Mouse (Mus musculus) mouse trophoblast stem cell (cell line): ENCODE data around the gene Gprc5d.

Experiments used
- in situ Hi-C, 2 experiments: fragments of 300-500 bp; cut with MseI, MboI; formaldehyde crosslinking; loops; 2 replicates in 1 of 2; 3 replicates in 1 of 2; pipeline ENCODE4 v1.15.1; 2025

Gprc5d gene

DNA sequence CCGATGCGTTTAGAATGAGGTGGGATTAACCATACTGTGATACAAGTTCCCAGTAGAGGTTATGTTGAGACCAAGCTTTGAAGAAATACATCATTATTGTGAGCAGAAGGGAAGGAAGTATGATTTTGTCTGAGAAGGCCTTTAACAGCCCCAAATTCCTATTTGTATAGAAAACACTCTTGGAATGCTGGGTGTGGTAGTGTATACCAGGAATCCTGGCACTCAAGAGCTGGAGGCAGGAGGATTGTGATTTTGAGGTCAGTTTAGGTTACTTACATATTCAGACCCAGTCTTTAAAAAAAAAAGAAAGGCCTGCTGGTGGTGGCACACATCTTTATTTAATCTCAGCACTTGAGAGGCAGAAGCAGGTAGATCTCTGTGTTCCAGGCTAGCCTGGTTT lies 47.7 kb downstream of the Gprc5d start:
- in situ Hi-C loops = loop anchor here in 1 of 2 experiments (5.0 kb wide), 1 partner anchor 43 kb away; no protein-coding TSS in a partner anchor

DNA sequence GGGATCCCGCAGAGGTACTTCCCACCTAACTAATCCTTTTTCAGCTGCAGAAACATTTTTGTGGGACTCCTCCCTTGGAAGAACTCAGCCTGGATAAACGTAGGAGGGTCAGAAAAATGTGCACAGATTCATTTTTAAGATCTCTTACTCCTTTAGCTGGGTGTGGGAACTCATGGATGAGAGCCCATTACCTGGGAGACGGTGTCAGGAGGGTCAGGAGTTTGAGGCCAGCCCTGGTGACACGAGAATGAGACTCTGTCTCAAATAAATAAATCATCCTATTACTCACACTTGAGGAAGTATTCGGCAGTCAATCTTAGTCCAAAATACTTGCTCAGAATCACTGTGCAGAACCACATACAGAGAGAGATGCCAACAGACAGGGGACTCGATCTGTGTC lies 48.2 kb downstream of the Gprc5d start:
- in situ Hi-C loops = loop anchor here in 1 of 2 experiments (5.0 kb wide), 1 partner anchor 43 kb away; no protein-coding TSS in a partner anchor

DNA sequence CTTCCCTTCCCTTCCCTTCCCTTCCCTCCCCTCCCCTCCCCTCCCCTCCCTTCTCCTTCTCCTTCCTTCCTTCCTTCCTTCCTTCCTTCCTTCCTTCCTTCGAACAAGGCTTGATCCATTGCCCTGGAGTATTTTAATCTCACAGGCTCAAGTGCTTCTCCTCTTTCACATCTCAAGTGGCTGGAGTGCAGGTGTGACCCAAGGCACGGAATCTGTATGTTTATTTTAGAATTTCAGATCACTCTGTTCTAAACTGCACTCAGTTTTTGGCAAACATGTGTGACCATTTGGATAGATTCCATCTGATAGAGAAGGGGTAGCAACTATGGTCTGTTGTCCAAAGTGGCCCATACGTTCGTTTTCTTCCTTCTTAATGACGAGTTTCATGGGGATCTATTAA lies 49.9 kb downstream of the Gprc5d start:
- in situ Hi-C loops = no loop called here

DNA sequence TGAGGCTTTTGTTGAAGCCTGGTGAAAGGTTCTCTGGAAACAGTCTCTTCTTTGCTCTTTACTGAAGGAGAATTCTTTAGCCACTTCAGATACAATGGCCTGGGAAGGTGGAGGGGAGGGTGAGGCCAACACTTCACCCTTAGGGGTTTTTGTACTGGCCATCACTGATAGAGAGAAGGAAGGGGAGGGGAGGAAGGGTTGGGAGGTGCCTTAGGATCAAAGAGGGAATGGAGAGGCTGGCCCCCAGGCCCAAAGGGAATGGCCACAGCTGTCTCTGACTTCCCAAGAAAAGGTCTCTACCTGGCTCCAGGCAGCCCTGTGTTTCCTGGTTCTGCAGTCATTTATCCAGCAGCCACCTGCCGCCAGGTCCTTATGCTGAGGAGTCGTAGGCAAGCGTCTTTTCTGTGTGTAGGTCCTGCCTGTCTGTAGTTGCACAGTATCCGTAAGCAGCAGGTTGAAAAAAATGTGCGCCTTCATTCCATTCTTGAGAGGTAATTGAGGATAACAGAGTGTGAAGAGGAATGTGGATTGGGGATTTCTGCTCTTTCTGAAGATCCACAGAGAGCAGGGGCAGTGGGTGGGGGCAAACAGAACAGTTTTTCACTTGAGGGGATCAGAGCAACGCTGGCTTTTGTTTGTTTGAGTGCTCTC lies 51.2 kb downstream of the Gprc5d start:
- in situ Hi-C loops = no loop called here

DNA sequence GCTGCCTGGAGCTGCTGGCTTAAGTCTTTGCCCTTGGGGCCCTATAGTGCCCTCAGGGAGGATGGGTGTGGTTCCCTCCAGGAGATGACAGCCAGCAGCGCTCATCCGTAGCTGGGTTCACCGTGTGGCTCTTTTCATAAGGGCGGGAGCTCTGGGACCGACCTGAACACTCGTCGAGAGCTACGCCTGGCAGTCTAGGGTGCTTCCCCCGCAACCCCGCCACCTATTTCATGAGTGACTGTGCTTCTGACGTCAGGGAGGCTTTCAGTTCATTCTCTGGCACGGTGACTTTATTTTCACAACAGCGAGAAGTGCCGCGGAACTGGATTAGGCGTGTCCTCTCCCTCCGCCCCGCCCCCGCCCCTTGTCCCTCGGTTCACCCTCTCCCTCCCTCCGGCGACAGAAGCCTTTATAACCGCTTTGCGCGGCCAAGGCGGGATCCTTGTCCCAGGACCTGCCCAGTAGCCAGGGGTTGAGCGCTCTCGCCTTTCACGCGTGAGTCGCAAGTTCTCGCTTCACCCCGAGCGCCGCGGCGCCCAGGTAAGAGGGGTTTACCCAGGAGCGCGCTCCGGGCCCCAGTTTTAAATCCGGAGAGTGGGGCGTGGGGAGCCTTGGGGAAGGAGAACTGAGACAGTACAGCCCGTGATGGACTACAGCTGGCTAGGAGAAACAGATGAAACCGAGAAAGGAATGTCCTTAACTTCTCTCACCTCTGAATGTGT lies 52.7 kb downstream of the Gprc5d start, which contains the start of gene Gprc5a:
Gene Gprc5a, plus strand, starts transcription at position 416 of the 722 bp plus-strand sequence.
- in situ Hi-C loops = no loop called here

DNA sequence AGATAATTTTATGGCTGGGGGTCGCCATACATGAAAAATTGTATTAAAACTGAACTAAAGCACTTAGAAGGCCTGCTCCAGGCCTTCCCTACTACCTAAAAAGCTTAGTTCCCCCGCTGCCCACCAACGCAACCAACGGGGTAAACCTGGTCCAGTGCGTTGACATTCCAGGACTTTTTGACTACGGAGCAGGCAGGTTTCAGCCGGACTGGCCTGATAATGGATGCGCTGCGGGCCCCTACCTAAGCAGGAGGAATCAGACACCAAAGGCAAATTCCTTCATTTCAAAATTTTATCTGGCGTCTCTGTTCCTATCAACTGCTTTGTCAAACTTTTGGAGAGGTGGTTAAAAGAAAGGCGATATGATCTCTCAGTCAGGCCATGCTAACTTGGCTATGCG lies 53.5 kb downstream of the Gprc5d start:
- in situ Hi-C loops = no loop called here

DNA sequence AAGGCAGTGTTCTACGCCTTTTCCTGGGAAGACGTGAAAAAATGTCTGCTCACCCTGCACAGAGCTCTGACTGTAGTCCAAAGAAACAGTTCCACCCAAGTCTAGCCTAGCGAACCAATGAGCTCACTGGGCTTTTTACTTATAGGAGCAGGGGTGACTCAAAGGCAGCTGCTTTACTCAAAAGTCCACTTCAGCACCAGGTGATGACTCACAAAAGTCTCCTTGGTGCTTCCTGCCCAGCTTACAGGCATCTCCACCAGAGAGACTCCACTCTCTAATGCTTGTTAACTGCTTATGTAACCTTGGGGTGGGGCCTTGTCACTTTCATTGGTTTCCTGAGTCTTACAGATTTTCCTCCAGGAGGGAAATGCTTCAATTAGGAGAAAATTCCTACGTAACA lies 57.4 kb downstream of the Gprc5d start:
- in situ Hi-C loops = no loop called here
